Mouse (Mus musculus): ENCODE measurements at regions not wholly inside any gene's neighbourhood (a gene's known extent, or its start where the extent isn't known, plus 50 kb on each side); places are given as distances from the start of the nearest gene placed in this dataset.

GRCm38 (mm10) chr13:97428163-97428562 is 187.3 kb downstream of the Enc1 start:
- no peaks in the 10 kb centered on the region for H3K79me2 ChIP-seq (ENCODE audit: control insufficient read depth, insufficient read depth, low read length)
- no peaks in the 10 kb centered on the region for H3K36me3 ChIP-seq (ENCODE audit: control insufficient read depth, insufficient read depth, low read length)
- TF ChIP-seq CTCF (IDR thresholded peaks at IDR 0.05; ENCODE audit: low read depth, low read length) (no peak), POLR2A (IDR thresholded peaks at IDR 0.05; ENCODE audit: extremely low read depth, insufficient read depth, low read length) (no peak)
- no peaks in the 10 kb centered on the region for H3K27me3 ChIP-seq (ENCODE audit: control insufficient read depth, insufficient read depth, low read length)
- no peak overlapping the region for H3K27ac ChIP-seq (replicated peaks; ENCODE audit: insufficient read depth, low read depth, low read length)
- no peak for DNase-seq (ENCODE audit: extremely low read depth, low read depth, low spot score)
- no peak overlapping the region for H3K4me3 ChIP-seq (ENCODE audit: insufficient read depth, low read depth, low read length)
- whole genome bisulfite sequencing = 85% methylated on average over 6 of the region's 6 CpGs
- H3K4me1 ChIP-seq (ENCODE audit: control insufficient read depth, insufficient read depth, low read length) = no peaks in the 10 kb centered on the region
- H3K9ac ChIP-seq (ENCODE audit: low read depth, low read length) = no peak overlapping the region

GRCm38 (mm10) chr13:97427537-97427936 is 186.6 kb downstream of the Enc1 start:
- TF ChIP-seq POLR2A (IDR thresholded peaks at IDR 0.05; ENCODE audit: extremely low read depth, insufficient read depth, low read length) (no peak), CTCF (IDR thresholded peaks at IDR 0.05; ENCODE audit: low read depth, low read length) (no peak)
- Histone ChIP-seq H3K27ac (replicated peaks; ENCODE audit: insufficient read depth, low read depth, low read length) (no peak overlapping the region), H3K36me3 (ENCODE audit: control insufficient read depth, insufficient read depth, low read length) (no peaks in the 10 kb centered on the region), H3K9ac (ENCODE audit: low read depth, low read length) (no peak overlapping the region), H3K4me3 (ENCODE audit: insufficient read depth, low read depth, low read length) (no peak overlapping the region), H3K4me1 (ENCODE audit: control insufficient read depth, insufficient read depth, low read length) (no peaks in the 10 kb centered on the region), H3K27me3 (ENCODE audit: control insufficient read depth, insufficient read depth, low read length) (no peaks in the 10 kb centered on the region), H3K79me2 (ENCODE audit: control insufficient read depth, insufficient read depth, low read length) (no peaks in the 10 kb centered on the region)
- no peak for DNase-seq (ENCODE audit: extremely low read depth, low read depth, low spot score)
- 76% methylated on average over 4 of the region's 4 CpGs for WGBS

- Histone ChIP-seq H3K79me2 (ENCODE audit: control insufficient read depth, insufficient read depth, low read length) (no peaks in the 10 kb centered on the region), H3K27ac (replicated peaks; ENCODE audit: insufficient read depth, low read depth, low read length) (no peak overlapping the region), H3K36me3 (ENCODE audit: control insufficient read depth, insufficient read depth, low read length) (no peaks in the 10 kb centered on the region), H3K27me3 (ENCODE audit: control insufficient read depth, insufficient read depth, low read length) (no peaks in the 10 kb centered on the region), H3K4me1 (ENCODE audit: control insufficient read depth, insufficient read depth, low read length) (no peaks in the 10 kb centered on the region), H3K9ac (ENCODE audit: low read depth, low read length) (no peak overlapping the region), H3K4me3 (ENCODE audit: insufficient read depth, low read depth, low read length) (no peak overlapping the region)
- no peak for TF ChIP-seq CTCF (IDR thresholded peaks at IDR 0.05; ENCODE audit: low read depth, low read length)
- TF ChIP-seq POLR2A (IDR thresholded peaks at IDR 0.05; ENCODE audit: extremely low read depth, insufficient read depth, low read length) = no peak
- 91% methylated on average over 9 of the region's 9 CpGs for WGBS
- no peak for DNase-seq (ENCODE audit: extremely low read depth, low read depth, low spot score)
Observed at GRCm38 (mm10) chr13:97425731-97426130, 184.8 kb downstream of the Enc1 start.

GRCm38 (mm10) chr13:97423911-97424310 is 183.0 kb downstream of the Enc1 start:
- DNase-seq (ENCODE audit: extremely low read depth, low read depth, low spot score) = no peak
- no peaks in the 10 kb centered on the region for H3K27me3 ChIP-seq (ENCODE audit: control insufficient read depth, insufficient read depth, low read length)
- no peak for TF ChIP-seq POLR2A (IDR thresholded peaks at IDR 0.05; ENCODE audit: extremely low read depth, insufficient read depth, low read length)
- no peak for TF ChIP-seq CTCF (IDR thresholded peaks at IDR 0.05; ENCODE audit: low read depth, low read length)
- WGBS = 76% methylated on average over 6 of the region's 6 CpGs
- no peak overlapping the region for H3K4me3 ChIP-seq (ENCODE audit: insufficient read depth, low read depth, low read length)
- no peaks in the 10 kb centered on the region for H3K4me1 ChIP-seq (ENCODE audit: control insufficient read depth, insufficient read depth, low read length)
- no peak overlapping the region for H3K27ac ChIP-seq (replicated peaks; ENCODE audit: insufficient read depth, low read depth, low read length)
- H3K9ac ChIP-seq (ENCODE audit: low read depth, low read length) = no peak overlapping the region
- no peaks in the 10 kb centered on the region for H3K36me3 ChIP-seq (ENCODE audit: control insufficient read depth, insufficient read depth, low read length)
- H3K79me2 ChIP-seq (ENCODE audit: control insufficient read depth, insufficient read depth, low read length) = no peaks in the 10 kb centered on the region

- no peak overlapping the region for H3K27ac ChIP-seq (replicated peaks; ENCODE audit: insufficient read depth, low read depth, low read length)
- no peak overlapping the region for H3K9ac ChIP-seq (ENCODE audit: low read depth, low read length)
- no peaks in the 10 kb centered on the region for H3K79me2 ChIP-seq (ENCODE audit: control insufficient read depth, insufficient read depth, low read length)
- WGBS = 87% methylated on average over 5 of the region's 5 CpGs
- H3K36me3 ChIP-seq (ENCODE audit: control insufficient read depth, insufficient read depth, low read length) = no peaks in the 10 kb centered on the region
- TF ChIP-seq POLR2A (IDR thresholded peaks at IDR 0.05; ENCODE audit: extremely low read depth, insufficient read depth, low read length) (no peak), CTCF (IDR thresholded peaks at IDR 0.05; ENCODE audit: low read depth, low read length) (no peak)
- DNase-seq (ENCODE audit: extremely low read depth, low read depth, low spot score) = no peak
- no peak overlapping the region for H3K4me3 ChIP-seq (ENCODE audit: insufficient read depth, low read depth, low read length)
- no peaks in the 10 kb centered on the region for H3K4me1 ChIP-seq (ENCODE audit: control insufficient read depth, insufficient read depth, low read length)
- H3K27me3 ChIP-seq (ENCODE audit: control insufficient read depth, insufficient read depth, low read length) = no peaks in the 10 kb centered on the region
Observed at GRCm38 (mm10) chr13:97423298-97423817, 182.5 kb downstream of the Enc1 start.

DNA sequence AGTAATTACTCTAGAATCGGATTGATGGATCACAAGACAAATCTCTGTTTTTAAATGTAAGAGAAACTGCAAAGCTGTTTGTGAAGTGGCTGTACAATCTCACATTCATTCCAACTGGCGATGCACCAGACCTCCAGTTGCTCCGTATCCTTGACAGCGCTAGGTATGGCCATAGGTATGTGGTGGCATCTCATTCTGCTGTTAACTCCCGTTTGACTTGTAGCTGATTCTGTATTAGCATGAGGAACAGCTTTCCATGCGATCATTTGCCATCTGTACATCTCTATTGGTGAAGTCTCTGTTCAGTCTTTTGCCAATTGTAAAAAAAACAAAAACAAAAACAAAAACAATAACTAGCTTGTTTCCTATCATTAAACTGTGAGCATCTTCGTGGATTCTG is 182.0 kb downstream of the Enc1 start:
- H3K4me1 ChIP-seq (ENCODE audit: control insufficient read depth, insufficient read depth, low read length) = no peaks in the 10 kb centered on the region
- no peak overlapping the region for H3K27ac ChIP-seq (replicated peaks; ENCODE audit: insufficient read depth, low read depth, low read length)
- no peaks in the 10 kb centered on the region for H3K27me3 ChIP-seq (ENCODE audit: control insufficient read depth, insufficient read depth, low read length)
- TF ChIP-seq POLR2A (IDR thresholded peaks at IDR 0.05; ENCODE audit: extremely low read depth, insufficient read depth, low read length) (no peak), CTCF (IDR thresholded peaks at IDR 0.05; ENCODE audit: low read depth, low read length) (no peak)
- DNase-seq (ENCODE audit: extremely low read depth, low read depth, low spot score) = no peak
- H3K79me2 ChIP-seq (ENCODE audit: control insufficient read depth, insufficient read depth, low read length) = no peaks in the 10 kb centered on the region
- no peak overlapping the region for H3K9ac ChIP-seq (ENCODE audit: low read depth, low read length)
- 93% methylated on average over 7 of the region's 7 CpGs for WGBS
- no peaks in the 10 kb centered on the region for H3K36me3 ChIP-seq (ENCODE audit: control insufficient read depth, insufficient read depth, low read length)
- H3K4me3 ChIP-seq (ENCODE audit: insufficient read depth, low read depth, low read length) = no peak overlapping the region

Data from liver, adult 2 months (tissue).